Mouse (Mus musculus) forebrain, embryonic 14.5 days (tissue): Measurements from ENCODE around the gene Cdk17. TPM values are rescaled to one million over a fixed set of nuclear protein-coding genes. Genes with fewer than 3 reads are reported as not detected.

ENCODE experiments used
- ATAC-seq: fragments of 200-750 bp; cut with Nextera tagmentation; 2 replicates; pipeline ENCODE4 v1.8.0; 2017; ENCODE audit warnings: mild to moderate bottlenecking, moderate library complexity
- DNase-seq: peaks from one replicate; pipeline ENCODE4 v3.0.0-alpha.2; 2015; ENCODE audit warnings: low spot score
- H3K27ac ChIP-seq: fragments of 300-500 bp; sonication (generic); 2 replicates; pipeline ENCODE4 v1.5.1; 2014; ENCODE audit warnings: low read depth, mild to moderate bottlenecking, control low read depth, low read length, moderate library complexity
- H3K27me3 ChIP-seq: fragments of 300-500 bp; sonication (generic); replicated peaks from 2 replicates; pipeline ENCODE4 v1.6.1; 2014; ENCODE audit warnings: low read length, control low read depth, mixed read lengths; ENCODE audit not compliant: control insufficient read depth, insufficient read depth
- H3K36me3 ChIP-seq: fragments of 300-500 bp; sonication (generic); 2 replicates; pipeline ENCODE4 v1.6.1; 2014; ENCODE audit warnings: low read length, control low read depth; ENCODE audit not compliant: control insufficient read depth, insufficient read depth
- H3K4me1 ChIP-seq: fragments of 300-500 bp; sonication (generic); 2 replicates; pipeline ENCODE4 v1.6.1; 2014; ENCODE audit warnings: antibody characterized with exemption, low read length, control low read depth; ENCODE audit not compliant: control insufficient read depth, insufficient read depth
- H3K4me2 ChIP-seq: fragments of 300-500 bp; sonication (generic); 2 replicates; pipeline ENCODE4 v1.6.1; 2014; ENCODE audit warnings: mild to moderate bottlenecking, control low read depth, low read length
- H3K4me3 ChIP-seq: fragments of 300-500 bp; sonication (generic); 2 replicates; pipeline ENCODE4 v1.5.1; 2014; ENCODE audit warnings: low read depth, low read length, control low read depth
- H3K9ac ChIP-seq: fragments of 300-500 bp; sonication (generic); 2 replicates; pipeline ENCODE4 v1.6.1; 2014; ENCODE audit warnings: mild to moderate bottlenecking, low read length, control low read depth, moderate library complexity
- H3K9me3 ChIP-seq: fragments of 300-500 bp; sonication (generic); replicated peaks from 2 replicates; pipeline ENCODE4 v1.6.1; 2016; ENCODE audit warnings: low read length, control low read depth, mixed read lengths; ENCODE audit not compliant: control insufficient read depth
- WGBS: fragments of 180-500 bp; shearing (Covaris S2); extraction: QIAGEN DNeasy Blood & Tissue Kit; methylation state at CpG from one replicate; pipeline ENCODE4 v1.1.7; 2014; 5-methylcytosine and 5-hydroxymethylcytosine counted together
- polyA plus RNA-seq: library from polyadenylated mRNA; unstranded; fragments of >200 nt; fragmentation: Nextera tagmentation; extraction: Ambion mirVana; gene quantifications from 2 replicates; pipeline ENCODE4 v1.2.1, GENCODE M21; 2014

Cdk17 gene
- polyA plus RNA-seq, 1 experiment from 2014 or later: 52.5 TPM

DNA sequence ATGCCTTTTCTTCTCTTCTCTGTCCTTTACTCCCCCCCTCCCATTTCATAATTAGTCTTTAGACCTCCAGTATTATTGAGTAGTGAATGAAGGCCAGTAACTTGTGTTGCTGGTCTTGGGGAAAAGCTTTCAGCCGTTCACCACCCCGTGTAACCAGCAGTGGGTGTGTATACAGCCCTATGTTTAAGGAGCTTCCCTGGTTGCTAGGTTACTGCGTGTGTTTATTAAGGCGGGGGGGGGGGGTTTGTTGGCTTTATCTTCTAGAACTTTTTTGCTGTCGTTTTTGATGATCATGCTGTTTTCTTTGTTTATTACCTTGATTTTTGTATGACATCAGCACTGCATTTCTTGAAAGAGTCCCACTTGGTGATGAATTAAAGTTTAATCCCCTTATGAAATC lies 82.2 kb downstream of the Cdk17 start:
- WGBS: 3% methylated on average over 5 of the region's 5 CpGs
- Histone ChIP-seq H3K4me3 (no peak overlapping the region), H3K27me3 (no peaks in the 10 kb centered on the region), H3K36me3 (peaks cover 48% of the 10 kb centered on the region), H3K4me2 (no peak overlapping the region), H3K27ac (no peak overlapping the region), H3K9ac (no peak overlapping the region), H3K9me3 (no peaks in the 10 kb centered on the region), H3K4me1 (0 out of 2 replicates have a peak, but pooled peaks cover under 1% of the 10 kb centered on the region)
- ATAC-seq (no peak), DNase-seq (no peak)

DNA sequence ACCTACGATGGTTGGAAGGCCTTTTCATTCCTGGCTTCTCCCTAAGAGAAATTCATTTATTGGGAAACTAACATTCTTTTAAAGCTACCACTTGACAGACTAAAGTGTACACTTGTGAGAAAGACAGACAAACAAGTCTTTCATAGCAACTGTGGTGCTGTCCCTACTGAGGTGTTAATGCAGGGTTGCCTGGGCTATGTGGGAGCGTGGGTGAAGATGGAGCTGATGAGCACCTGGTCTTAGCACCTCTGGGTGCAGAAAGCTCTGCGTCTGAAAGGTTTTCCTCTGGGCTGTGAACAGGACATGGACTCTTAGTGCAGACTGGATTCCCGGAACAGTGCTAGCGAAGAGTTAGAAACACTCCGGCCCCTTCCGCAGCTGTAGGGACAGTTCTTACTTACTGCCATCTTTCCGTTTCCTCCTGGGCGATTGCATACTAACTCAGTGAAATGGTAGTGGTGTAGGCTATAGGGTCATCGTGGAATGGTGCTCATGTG lies 83.6 kb downstream of the Cdk17 start:
- no peaks in the 10 kb centered on the region for H3K27me3 ChIP-seq
- no peaks in the 10 kb centered on the region for H3K9me3 ChIP-seq
- no peak overlapping the region for H3K9ac ChIP-seq
- H3K4me3 ChIP-seq: no peak overlapping the region
- DNase-seq (no peak), ATAC-seq (no peak)
- H3K4me1 ChIP-seq: 0 out of 2 replicates have a peak, but pooled peaks cover 4% of the 10 kb centered on the region
- 82% methylated on average over 10 of the region's 10 CpGs for WGBS
- no peak overlapping the region for H3K27ac ChIP-seq
- H3K36me3 ChIP-seq: peaks cover 42% of the 10 kb centered on the region
- H3K4me2 ChIP-seq: no peak overlapping the region

DNA sequence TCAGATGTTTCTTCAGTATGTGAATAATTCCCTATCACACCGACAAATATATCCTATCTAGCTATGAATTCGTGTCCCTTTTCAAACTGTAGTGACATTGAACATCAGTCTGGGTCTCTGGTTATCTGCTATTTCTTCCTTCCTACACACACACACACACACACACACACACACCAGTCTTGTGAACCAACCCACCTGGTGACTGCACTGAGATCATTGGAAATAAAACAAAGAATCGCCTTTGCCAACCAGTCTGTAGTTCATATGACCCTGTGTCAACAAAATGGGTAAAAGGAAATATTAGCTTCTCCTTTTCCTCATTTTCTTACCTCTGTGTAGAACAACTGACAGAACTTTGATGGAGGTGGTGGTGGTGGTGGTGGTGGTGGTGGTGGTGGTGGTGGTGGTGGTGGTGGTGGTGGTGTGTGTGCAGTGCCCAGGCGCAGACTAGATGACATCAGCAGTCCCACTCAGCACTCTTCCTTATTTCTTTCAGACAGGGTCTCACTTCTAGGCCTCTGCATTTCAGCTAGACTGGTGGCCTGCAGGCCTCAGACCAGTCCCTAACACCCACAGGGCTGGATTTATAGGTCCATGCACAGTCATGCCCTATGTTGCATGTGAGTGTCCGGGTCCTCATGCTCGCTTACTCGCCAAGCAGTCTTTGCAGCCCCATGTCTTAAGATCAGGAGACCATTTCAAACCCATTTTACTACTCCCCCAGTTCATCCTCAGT lies 85.7 kb downstream of the Cdk17 start:
- ATAC-seq (no peak), DNase-seq (no peak)
- 95% methylated on average over 7 of the region's 7 CpGs for WGBS
- Histone ChIP-seq H3K27me3 (no peaks in the 10 kb centered on the region), H3K4me1 (peaks cover 9% of the 10 kb centered on the region; the same call in 1 of the 2 replicates), H3K9me3 (no peaks in the 10 kb centered on the region), H3K9ac (no peak overlapping the region), H3K36me3 (peaks cover 27% of the 10 kb centered on the region), H3K4me2 (no peak overlapping the region), H3K4me3 (no peak overlapping the region), H3K27ac (no peak overlapping the region)

DNA sequence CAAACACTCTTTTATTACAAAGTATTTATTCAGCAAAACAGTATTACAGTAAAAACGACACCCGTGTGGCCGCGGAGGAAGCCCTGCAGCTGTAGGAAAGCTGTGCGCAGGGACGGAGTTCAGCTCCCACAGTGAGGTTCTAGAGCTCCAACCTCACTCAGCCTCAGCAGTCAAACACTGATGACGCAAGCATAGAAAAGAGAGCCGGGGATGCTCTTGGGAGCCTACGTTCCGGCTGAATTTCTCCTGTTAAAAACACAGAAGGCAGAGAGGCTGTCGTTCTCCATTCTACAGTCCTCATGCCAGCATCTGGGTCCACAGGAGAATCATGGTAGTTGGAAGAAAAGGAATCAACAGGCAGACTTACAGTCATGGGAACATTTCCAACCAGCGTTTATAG lies 86.7 kb downstream of the Cdk17 start:
- H3K4me3 ChIP-seq: no peak overlapping the region
- H3K9ac ChIP-seq: no peak overlapping the region
- H3K27ac ChIP-seq: no peak overlapping the region
- no peak overlapping the region for H3K4me2 ChIP-seq
- no peaks in the 10 kb centered on the region for H3K9me3 ChIP-seq
- DNase-seq (no peak), ATAC-seq (no peak)
- peaks cover 17% of the 10 kb centered on the region; the same call in 1 of the 2 replicates for H3K36me3 ChIP-seq
- peaks cover 9% of the 10 kb centered on the region; the same call in 1 of the 2 replicates for H3K4me1 ChIP-seq
- no peaks in the 10 kb centered on the region for H3K27me3 ChIP-seq
- 88% methylated on average over 12 of the region's 12 CpGs for WGBS

DNA sequence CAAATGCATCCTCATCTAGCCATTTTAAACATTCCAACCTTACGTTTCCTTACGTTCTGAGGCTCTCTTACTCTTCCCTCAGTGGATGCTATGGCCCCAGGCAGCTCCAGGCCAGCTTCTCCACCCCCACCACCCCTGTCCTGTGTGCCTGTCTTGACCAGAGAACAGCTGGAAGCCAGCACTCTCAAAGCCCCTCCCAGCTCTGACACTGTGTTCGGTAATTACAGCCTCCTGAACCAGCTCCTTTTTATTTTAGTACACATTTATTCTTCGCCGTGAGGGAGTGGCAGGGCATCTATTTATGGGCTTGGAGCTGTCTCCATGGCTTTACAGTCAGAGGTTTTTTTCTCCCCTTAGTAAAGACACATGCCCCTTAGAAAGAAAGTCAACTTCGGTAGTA lies 87.2 kb downstream of the Cdk17 start:
- H3K4me3 ChIP-seq: no peak overlapping the region
- H3K4me1 ChIP-seq: peaks cover 9% of the 10 kb centered on the region; the same call in 1 of the 2 replicates
- no peaks in the 10 kb centered on the region for H3K9me3 ChIP-seq
- H3K36me3 ChIP-seq: peaks cover 17% of the 10 kb centered on the region; the same call in 1 of the 2 replicates
- H3K27me3 ChIP-seq: no peaks in the 10 kb centered on the region
- WGBS: 52% methylated on average over 6 of the region's 6 CpGs
- H3K27ac ChIP-seq: no peak overlapping the region
- no peak overlapping the region for H3K4me2 ChIP-seq
- no peak for DNase-seq
- H3K9ac ChIP-seq: no peak overlapping the region
- ATAC-seq: no peak

DNA sequence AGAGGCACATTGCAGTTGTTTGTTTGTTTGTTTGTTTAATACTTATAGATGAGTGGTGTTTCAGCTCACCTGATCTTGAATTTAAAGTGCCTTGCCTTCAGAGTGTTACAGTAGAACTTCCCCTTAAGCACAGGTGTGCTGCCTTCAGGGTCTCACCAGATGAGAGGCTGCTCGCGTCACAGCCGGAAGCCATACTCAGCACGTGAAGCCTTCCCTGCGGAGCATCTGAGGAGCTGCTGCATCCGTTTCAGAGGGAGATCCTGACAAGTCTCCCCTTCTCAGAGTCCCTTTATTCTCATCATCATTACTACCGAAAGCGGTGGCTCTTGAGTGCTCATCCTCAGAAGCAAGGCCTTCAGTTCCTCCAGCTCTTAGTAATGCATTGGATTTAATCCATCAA lies 87.7 kb downstream of the Cdk17 start:
- 80% methylated on average over 8 of the region's 8 CpGs for WGBS
- no peak overlapping the region for H3K4me2 ChIP-seq
- peaks cover 17% of the 10 kb centered on the region; the same call in 1 of the 2 replicates for H3K36me3 ChIP-seq
- DNase-seq (no peak), ATAC-seq (no peak)
- H3K4me3 ChIP-seq: no peak overlapping the region
- H3K27ac ChIP-seq: no peak overlapping the region
- no peaks in the 10 kb centered on the region for H3K27me3 ChIP-seq
- H3K9me3 ChIP-seq: no peaks in the 10 kb centered on the region
- H3K4me1 ChIP-seq: peaks cover 9% of the 10 kb centered on the region; the same call in 1 of the 2 replicates
- no peak overlapping the region for H3K9ac ChIP-seq

DNA sequence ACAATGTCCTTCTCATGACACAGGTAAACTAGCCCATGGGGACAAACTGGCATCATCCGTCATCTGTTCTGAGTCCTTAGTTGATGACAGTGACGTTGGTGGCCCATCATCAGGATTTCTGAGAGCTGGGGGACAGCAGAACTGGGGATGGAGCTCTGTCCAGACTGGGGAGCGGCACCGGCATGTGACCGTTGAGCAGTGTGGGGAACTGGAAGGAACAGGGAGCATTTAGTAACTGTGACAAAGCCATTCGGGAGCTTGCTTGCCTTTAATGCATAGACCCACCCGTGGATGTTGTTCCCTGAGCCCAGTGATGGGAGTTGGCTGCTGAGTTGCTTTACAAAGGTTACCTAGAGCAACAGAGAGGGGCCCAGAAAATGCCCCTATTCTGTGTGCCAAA lies 89.2 kb downstream of the Cdk17 start:
- peaks cover 14% of the 10 kb centered on the region for H3K4me1 ChIP-seq
- peaks cover 17% of the 10 kb centered on the region; the same call in 1 of the 2 replicates for H3K36me3 ChIP-seq
- DNase-seq (no peak), ATAC-seq (no peak)
- no peaks in the 10 kb centered on the region for H3K27me3 ChIP-seq
- no peak overlapping the region for H3K4me2 ChIP-seq
- 63% methylated on average over 7 of the region's 7 CpGs for WGBS
- H3K27ac ChIP-seq: no peak overlapping the region
- no peaks in the 10 kb centered on the region for H3K9me3 ChIP-seq
- H3K9ac ChIP-seq: no peak overlapping the region
- H3K4me3 ChIP-seq: no peak overlapping the region

DNA sequence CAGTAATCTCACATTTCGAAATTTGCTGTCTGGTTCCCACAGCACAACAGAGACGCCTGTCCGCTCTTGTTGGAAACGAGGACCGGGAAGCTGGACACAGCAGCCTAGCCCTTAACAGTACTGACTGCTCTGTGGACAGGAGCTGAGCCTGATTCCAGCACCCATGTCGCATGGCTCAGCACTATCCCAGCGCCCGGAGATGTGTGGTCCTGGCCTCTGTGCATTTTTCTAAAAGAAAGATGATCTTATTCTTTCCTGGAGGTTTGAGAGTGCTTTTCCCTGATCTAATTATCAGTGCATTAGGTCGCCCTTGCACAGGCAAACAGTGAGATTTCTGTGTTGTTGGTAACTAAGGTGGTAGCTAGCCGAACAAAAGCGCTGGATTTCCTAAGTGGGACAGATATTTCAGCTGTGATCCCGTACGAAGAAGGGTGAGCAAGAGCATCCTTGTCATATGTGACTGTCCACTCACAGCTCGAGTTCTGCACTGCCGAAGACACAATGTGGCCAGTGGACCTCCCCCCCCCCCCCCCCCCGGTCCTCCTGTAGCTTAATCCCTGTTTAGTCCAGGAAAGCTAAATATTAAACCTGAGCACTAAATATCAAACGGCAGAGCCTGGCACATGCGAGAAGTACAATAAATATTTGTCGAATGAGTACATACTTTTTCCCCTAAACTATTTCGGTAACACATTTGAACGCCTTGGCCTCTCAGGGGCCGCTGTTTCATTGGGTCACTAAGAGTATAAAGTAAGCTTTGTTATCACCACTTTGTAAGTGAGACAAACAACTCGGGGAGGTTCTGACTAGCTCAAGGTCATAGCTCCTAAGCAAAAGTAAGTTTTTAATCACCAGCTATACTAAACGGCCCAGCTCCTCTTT lies 90.0 kb downstream of the Cdk17 start:
- Histone ChIP-seq H3K9ac (no peak overlapping the region), H3K36me3 (peaks cover 15% of the 10 kb centered on the region; the same call in 1 of the 2 replicates), H3K27ac (no peak overlapping the region), H3K27me3 (no peaks in the 10 kb centered on the region), H3K4me2 (no peak overlapping the region), H3K9me3 (no peaks in the 10 kb centered on the region), H3K4me3 (no peak overlapping the region), H3K4me1 (peaks cover 21% of the 10 kb centered on the region)
- DNase-seq: no peak
- WGBS: 64% methylated on average over 24 of the region's 24 CpGs
- no peak for ATAC-seq
